Mouse (Mus musculus) lung, postnatal 0 days (tissue): ENCODE data around the gene Kcnb1. TPM values are rescaled to one million over a fixed set of nuclear protein-coding genes. Genes with fewer than 3 reads are reported as not detected.

Experiments used
- ATAC-seq: fragments of 200-750 bp; cut with Nextera tagmentation; 2 replicates; pipeline ENCODE4 v1.8.0; 2017; ENCODE audit warnings: moderate library complexity
- DNase-seq: peaks from one replicate; pipeline ENCODE4 v3.0.0-alpha.2; 2016; ENCODE audit warnings: low spot score
- H3K27ac ChIP-seq: fragments of 300-500 bp; sonication (generic); 2 replicates; pipeline ENCODE4 v1.5.1; 2014; ENCODE audit warnings: antibody characterized with exemption, mild to moderate bottlenecking, low read length, mixed read lengths
- H3K27me3 ChIP-seq: fragments of 300-500 bp; sonication (generic); replicated peaks from 2 replicates; pipeline ENCODE4 v1.6.1; 2014; ENCODE audit warnings: low read length, mixed read lengths; ENCODE audit not compliant: insufficient read depth
- H3K36me3 ChIP-seq: fragments of 300-500 bp; sonication (generic); 2 replicates; pipeline ENCODE4 v1.6.1; 2014; ENCODE audit warnings: low read length, mixed read lengths; ENCODE audit not compliant: insufficient read depth
- H3K4me1 ChIP-seq: fragments of 300-500 bp; sonication (generic); 2 replicates; pipeline ENCODE4 v1.6.1; 2014; ENCODE audit warnings: antibody characterized with exemption, low read depth, low read length, mixed read lengths; ENCODE audit not compliant: insufficient read depth
- H3K4me2 ChIP-seq: fragments of 300-500 bp; sonication (generic); replicated peaks from 2 replicates; pipeline ENCODE4 v1.6.1; 2014; ENCODE audit warnings: low read depth, mild to moderate bottlenecking, low read length, moderate library complexity, mixed read lengths
- H3K4me3 ChIP-seq: fragments of 300-500 bp; sonication (generic); 2 replicates; pipeline ENCODE4 v1.5.1; 2014; ENCODE audit warnings: low read depth, low read length
- H3K9ac ChIP-seq: fragments of 300-500 bp; sonication (generic); replicated peaks from 2 replicates; pipeline ENCODE4 v1.6.1; 2014; ENCODE audit warnings: low read depth, mild to moderate bottlenecking
- H3K9me3 ChIP-seq: fragments of 300-500 bp; sonication (generic); 2 replicates; pipeline ENCODE4 v1.6.1; 2016; ENCODE audit warnings: low read length, mixed read lengths
- CTCF ChIP-seq: IDR thresholded peaks from 2 replicates; pipeline ENCODE4 v1.5.1; 2016; ENCODE audit warnings: antibody characterized with exemption, mild to moderate bottlenecking
- EP300 ChIP-seq: IDR thresholded peaks from 2 replicates; pipeline ENCODE4 v1.6.1; 2016; ENCODE audit warnings: antibody characterized with exemption, mild to moderate bottlenecking, control low read depth
- WGBS: fragments of 180-500 bp; shearing (Covaris S2); extraction: QIAGEN DNeasy Blood & Tissue Kit; methylation state at CpG from one replicate; pipeline ENCODE4 v1.1.7; 2014; 5-methylcytosine and 5-hydroxymethylcytosine counted together
- polyA plus RNA-seq: library from polyadenylated mRNA; unstranded; fragments of >200 nt; fragmentation: Nextera tagmentation; extraction: Ambion mirVana; gene quantifications from 2 replicates; pipeline ENCODE4 v1.2.1, GENCODE M21; 2015

Kcnb1 gene
- polyA plus RNA-seq, 1 experiment from 2014 or later = 1.1 TPM

DNA sequence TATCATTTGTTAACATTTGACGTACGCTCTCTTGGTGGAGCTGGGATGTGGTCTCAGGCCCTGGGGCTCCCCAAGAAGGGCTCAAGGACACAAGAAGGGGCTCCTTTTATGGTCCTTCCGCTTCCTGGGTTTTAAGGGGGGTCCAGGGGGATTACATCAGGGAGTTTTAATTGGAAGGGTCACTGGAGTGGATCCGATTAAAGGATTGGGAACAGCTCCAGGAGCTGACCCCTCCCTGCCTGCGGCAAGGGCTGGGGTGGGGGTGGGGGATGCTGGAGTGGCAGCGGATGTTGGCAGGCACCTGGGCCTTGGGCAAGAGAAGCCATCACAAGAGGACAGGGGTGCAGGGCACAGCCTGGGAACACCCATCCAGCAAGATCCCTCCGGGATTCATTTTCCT, 77.7 kb downstream of the Kcnb1 start:
- WGBS = 56% methylated on average over 7 of the region's 7 CpGs
- Histone ChIP-seq H3K27ac (no peak overlapping the region), H3K4me3 (no peak overlapping the region), H3K9me3 (no peaks in the 10 kb centered on the region), H3K27me3 (no peaks in the 10 kb centered on the region), H3K9ac (no peak overlapping the region), H3K36me3 (no peaks in the 10 kb centered on the region), H3K4me2 (no peak overlapping the region), H3K4me1 (no peaks in the 10 kb centered on the region)
- ATAC-seq = no peak
- TF ChIP-seq CTCF (no peak), EP300 (no peak)
- DNase-seq = no peak

DNA sequence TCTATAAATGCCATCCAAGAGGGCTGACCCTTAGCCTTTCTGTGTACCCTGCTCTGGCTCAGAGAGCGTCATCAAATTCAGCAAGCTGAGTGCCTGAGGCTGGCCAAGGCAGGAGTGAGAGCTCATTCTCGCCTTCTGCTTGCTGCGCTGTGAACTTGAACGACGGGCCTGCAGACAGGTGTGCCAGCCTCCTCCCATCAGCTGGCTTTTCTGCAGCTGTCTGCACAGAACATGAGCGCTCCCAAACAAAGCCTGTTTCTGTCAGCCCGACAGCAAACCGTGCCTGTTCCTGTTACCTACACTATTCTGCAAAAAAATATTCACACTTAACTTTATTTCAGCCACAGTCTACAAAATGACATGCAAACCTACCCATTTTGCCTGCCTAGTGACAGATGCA, 80.4 kb downstream of the Kcnb1 start:
- no peaks in the 10 kb centered on the region for H3K27me3 ChIP-seq
- H3K27ac ChIP-seq = no peak overlapping the region
- no peak overlapping the region for H3K4me3 ChIP-seq
- H3K4me2 ChIP-seq = no peak overlapping the region
- no peak for TF ChIP-seq CTCF
- no peak for ATAC-seq
- H3K9ac ChIP-seq = no peak overlapping the region
- no peaks in the 10 kb centered on the region for H3K36me3 ChIP-seq
- H3K9me3 ChIP-seq = no peaks in the 10 kb centered on the region
- no peak for DNase-seq
- WGBS = 61% methylated on average over 8 of the region's 8 CpGs
- H3K4me1 ChIP-seq = no peaks in the 10 kb centered on the region

DNA sequence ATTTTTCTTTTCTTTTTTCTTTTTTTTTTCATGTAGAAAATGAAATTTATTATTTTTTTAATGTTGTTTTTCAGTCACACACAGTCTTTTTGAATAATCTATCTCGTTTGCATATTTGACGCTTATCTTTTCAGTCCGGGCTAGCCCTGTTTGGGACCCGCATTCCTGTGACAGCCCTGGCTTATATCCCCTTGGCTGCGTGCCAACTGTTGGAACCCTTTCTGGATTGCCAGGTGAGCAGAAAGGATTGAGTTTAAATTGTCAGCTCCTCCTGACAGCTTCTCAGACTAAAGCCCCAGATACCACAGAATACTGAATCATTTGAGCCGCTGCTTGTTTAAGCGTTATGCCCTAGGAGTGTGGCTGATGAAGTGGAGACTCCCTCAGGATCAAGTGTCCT, 86.4 kb downstream of the Kcnb1 start:
- Histone ChIP-seq H3K4me1 (no peaks in the 10 kb centered on the region), H3K27me3 (no peaks in the 10 kb centered on the region), H3K27ac (no peak overlapping the region), H3K9me3 (no peaks in the 10 kb centered on the region), H3K4me3 (no peak overlapping the region), H3K4me2 (no peak overlapping the region), H3K36me3 (no peaks in the 10 kb centered on the region), H3K9ac (no peak overlapping the region)
- WGBS = 35% methylated on average over 7 of the region's 7 CpGs
- DNase-seq (no peak), ATAC-seq (no peak)
- TF ChIP-seq EP300 = no peak
- no peak for TF ChIP-seq CTCF

DNA sequence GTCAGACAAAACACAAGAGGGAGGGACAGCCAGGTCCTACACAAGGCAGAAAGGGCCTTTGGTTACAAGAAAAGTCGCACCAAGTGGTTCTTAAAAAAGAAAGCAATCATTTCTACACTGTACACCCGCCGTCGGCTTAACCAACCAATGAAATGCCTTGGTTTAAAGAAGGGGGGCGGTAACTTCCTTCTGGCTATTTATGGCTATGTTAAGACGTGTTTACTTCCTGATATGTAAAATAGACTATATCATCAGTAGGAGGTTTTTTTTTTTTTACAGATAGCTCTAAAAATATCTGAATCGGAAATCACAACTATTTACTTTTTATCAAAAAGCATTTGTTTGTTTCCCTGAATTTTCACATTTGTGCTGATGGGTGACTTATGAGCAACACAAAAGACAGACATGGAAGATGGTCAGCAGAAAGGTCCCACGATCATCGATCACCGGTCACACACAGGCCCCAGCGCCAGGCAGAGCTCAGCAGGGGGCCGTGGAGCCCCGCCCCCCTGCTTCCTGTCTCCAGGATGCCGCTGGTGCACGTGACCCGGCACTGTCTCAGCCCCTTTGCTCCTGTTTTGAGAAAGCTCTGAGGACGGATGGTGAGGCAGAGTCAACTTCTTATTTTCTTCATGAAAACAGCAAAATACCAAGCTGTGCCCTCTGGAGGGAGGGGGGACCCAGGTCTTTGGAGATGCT, 88.1 kb downstream of the Kcnb1 start:
- Histone ChIP-seq H3K4me3 (no peak overlapping the region), H3K9ac (no peak overlapping the region), H3K27ac (no peak overlapping the region), H3K36me3 (no peaks in the 10 kb centered on the region), H3K27me3 (no peaks in the 10 kb centered on the region), H3K4me1 (no peaks in the 10 kb centered on the region), H3K4me2 (no peak overlapping the region), H3K9me3 (no peaks in the 10 kb centered on the region)
- WGBS = 54% methylated on average over 17 of the region's 17 CpGs
- DNase-seq = peak; percentile 47
- ATAC-seq = peak; percentile 53; the same call in 1 of the 2 replicates
- TF ChIP-seq CTCF = no peak
- TF ChIP-seq EP300 = no peak

DNA sequence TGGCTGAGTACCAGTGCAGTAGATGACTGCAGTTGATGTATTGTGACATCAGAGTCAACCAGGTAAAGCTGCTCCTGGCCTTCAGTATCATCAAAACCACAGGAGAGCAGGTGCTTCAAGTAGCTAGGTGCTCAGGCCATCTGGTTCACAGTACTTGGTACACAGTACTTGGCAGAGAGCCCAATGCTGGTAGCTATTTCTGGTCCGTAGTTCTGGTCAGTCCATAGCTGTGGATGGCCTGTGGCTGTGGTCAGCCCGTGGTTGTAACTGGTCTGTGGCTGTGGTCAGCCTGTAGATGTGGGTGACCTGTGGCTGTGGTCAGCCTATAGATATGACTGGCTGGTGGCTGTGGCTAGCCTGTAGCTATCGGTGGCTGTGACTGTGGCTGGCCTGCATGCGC, 95.3 kb downstream of the Kcnb1 start:
- no peaks in the 10 kb centered on the region for H3K9me3 ChIP-seq
- no peak for TF ChIP-seq CTCF
- TF ChIP-seq EP300 = no peak
- no peak overlapping the region for H3K4me2 ChIP-seq
- ATAC-seq (no peak), DNase-seq (no peak)
- H3K27me3 ChIP-seq = no peaks in the 10 kb centered on the region
- H3K9ac ChIP-seq = no peak overlapping the region
- 72% methylated on average over 4 of the region's 4 CpGs for WGBS
- no peak overlapping the region for H3K4me3 ChIP-seq
- H3K36me3 ChIP-seq = no peaks in the 10 kb centered on the region
- H3K27ac ChIP-seq = no peak overlapping the region
- H3K4me1 ChIP-seq = no peaks in the 10 kb centered on the region

DNA sequence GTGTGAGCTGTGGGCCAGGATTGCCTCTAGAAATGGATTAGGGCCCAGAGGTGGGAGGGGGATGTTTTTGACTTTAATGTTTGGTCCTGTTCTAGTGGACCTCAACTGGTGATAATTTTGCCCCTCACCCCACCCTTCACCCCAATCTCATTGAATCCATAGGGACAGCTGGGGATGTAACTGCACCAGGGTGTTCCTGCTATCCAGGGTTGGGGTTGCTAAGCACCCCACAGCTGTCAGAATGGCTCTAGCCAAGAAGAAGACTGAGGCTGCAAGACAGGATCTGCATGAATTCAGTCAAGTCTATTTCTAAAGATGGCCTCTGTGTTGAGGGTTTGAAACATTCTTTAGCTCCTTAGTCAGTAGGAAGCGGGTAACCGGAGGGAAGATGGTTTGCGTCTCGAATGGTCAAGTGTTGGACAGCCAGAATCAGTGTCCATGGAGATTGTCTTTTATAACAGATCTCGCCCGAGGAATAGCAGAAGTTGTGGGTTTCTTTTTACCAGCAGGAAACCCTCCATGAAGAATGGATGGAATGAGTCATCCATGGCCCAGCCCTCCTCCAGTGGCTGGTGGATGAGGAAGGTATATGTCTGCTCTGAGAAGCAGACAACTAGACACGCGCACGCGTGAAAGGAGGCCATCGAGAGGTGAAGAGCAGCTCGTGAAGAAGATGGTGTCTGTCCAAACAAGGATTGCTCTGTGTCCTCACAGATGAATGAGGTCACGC, 96.6 kb downstream of the Kcnb1 start:
- DNase-seq (no peak), ATAC-seq (no peak)
- Histone ChIP-seq H3K36me3 (no peaks in the 10 kb centered on the region), H3K9ac (no peak overlapping the region), H3K27ac (no peak overlapping the region), H3K4me3 (no peak overlapping the region), H3K4me2 (no peak overlapping the region), H3K27me3 (no peaks in the 10 kb centered on the region), H3K9me3 (no peaks in the 10 kb centered on the region), H3K4me1 (no peaks in the 10 kb centered on the region)
- 84% methylated on average over 13 of the region's 13 CpGs for WGBS
- TF ChIP-seq EP300 = no peak
- TF ChIP-seq CTCF = no peak
